Mouse (Mus musculus): ENCODE data around the gene Rrnad1.

DNA sequence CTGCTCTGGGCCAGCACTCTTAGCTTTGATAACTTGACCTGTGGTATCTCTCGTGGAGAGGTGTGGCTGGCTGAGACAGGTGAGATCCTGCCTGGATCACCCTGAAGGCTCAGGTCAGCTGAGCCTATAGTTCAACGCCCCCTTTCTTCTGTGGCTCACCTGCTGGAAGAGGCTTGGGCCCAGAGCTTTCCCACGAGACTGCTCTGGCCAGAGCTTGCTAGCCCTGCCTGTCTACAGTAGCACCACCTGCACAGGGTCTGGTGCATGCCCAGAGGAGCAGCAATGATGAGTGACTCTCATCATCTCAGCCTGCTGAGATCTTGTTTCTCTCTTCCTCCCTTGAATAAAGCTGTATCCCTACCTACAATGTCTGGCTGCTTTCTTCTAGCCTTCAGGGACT lies 49.6 kb upstream of the Rrnad1 start:
- TF ChIP-seq CTCF (IDR thresholded peaks at IDR 0.05; ENCODE audit: low read depth) (no peak), EP300 (IDR thresholded peaks at IDR 0.05; ENCODE audit: low read depth) (no peak)

Data from liver, embryonic 14.5 days (tissue).